Mouse (Mus musculus) CH12.LX (cell line): Measurements from ENCODE around the gene Msh3. TPM values are rescaled to one million over a fixed set of nuclear protein-coding genes. Genes with fewer than 3 reads are reported as not detected.

Source experiments
- DNase-seq: peaks from one replicate; pipeline ENCODE4 v3.0.0-alpha.2; 2013; ENCODE audit errors: extremely low read depth
- H3K27ac ChIP-seq: 2 replicates; pipeline ENCODE4 v1.5.1; 2012; ENCODE audit warnings: low read depth, mild to moderate bottlenecking, control low read depth, moderate library complexity; ENCODE audit not compliant: insufficient read depth
- H3K27me3 ChIP-seq: replicated peaks from 2 replicates; pipeline ENCODE3; 2012; ENCODE audit warnings: inconsistent platforms
- H3K36me3 ChIP-seq, 2 experiments: replicated peaks in 1 of 2; 2 replicates each; pipeline versions ENCODE3 to v1.6.1; 2012; ENCODE audit warnings: inconsistent platforms in 1 of 2, low read length in 1 of 2, mild to moderate bottlenecking in 1 of 2, mixed read lengths in 1 of 2, moderate library complexity in 1 of 2; ENCODE audit not compliant: control insufficient read depth in 1 of 2, insufficient read depth in 1 of 2
- H3K4me1 ChIP-seq, 2 experiments: 2 replicates each; pipeline ENCODE4 v1.6.1; 2012; ENCODE audit warnings: inconsistent platforms in 1 of 2, moderate library complexity in 1 of 2; ENCODE audit not compliant: insufficient read depth in 2 of 2, control insufficient read depth in 1 of 2
- H3K4me2 ChIP-seq: 2 replicates; pipeline ENCODE4 v1.6.1; 2012; ENCODE audit warnings: low read depth, mild to moderate bottlenecking, control low read depth; ENCODE audit not compliant: poor library complexity, insufficient read depth, severe bottlenecking
- H3K4me3 ChIP-seq, 3 experiments: fragments of 150-350 bp in 1 of 3; sonication (generic) in 1 of 3; replicated peaks in 1 of 3; 2 replicates each; pipeline versions ENCODE3 to v1.5.1; 2011 to 2012; ENCODE audit warnings: low read depth in 2 of 3, low read length in 2 of 3, mild to moderate bottlenecking in 2 of 3, moderate library complexity in 2 of 3, control low read depth in 1 of 3, improper control_type of control experiment in 1 of 3, inconsistent platforms in 1 of 3, mixed read lengths in 1 of 3; ENCODE audit not compliant: poor library complexity in 1 of 3
- H3K79me2 ChIP-seq: replicated peaks from 2 replicates; pipeline ENCODE4 v1.6.1; 2012; ENCODE audit warnings: mild to moderate bottlenecking, moderate library complexity; ENCODE audit not compliant: control insufficient read depth, poor library complexity, insufficient read depth, severe bottlenecking; ENCODE audit errors: extremely low read depth
- H3K9ac ChIP-seq: 2 replicates; pipeline ENCODE4 v1.6.1; 2012; ENCODE audit warnings: low read depth, mild to moderate bottlenecking, control low read depth, moderate library complexity; ENCODE audit not compliant: insufficient read depth
- H3K9me3 ChIP-seq: replicated peaks from 2 replicates; pipeline ENCODE3; 2012; ENCODE audit warnings: low read length, inconsistent platforms, mixed read lengths
- BHLHE40 ChIP-seq: IDR thresholded peaks from 2 replicates; pipeline ENCODE4 v1.6.1; 2011; ENCODE audit warnings: mild to moderate bottlenecking, low read depth, low read length, improper control_type of control experiment
- CHD1 ChIP-seq: IDR thresholded peaks from 2 replicates; pipeline ENCODE4 v1.6.1; 2012; ENCODE audit warnings: low read depth, low read length, improper control_type of control experiment, inconsistent platforms
- CHD2 ChIP-seq: IDR thresholded peaks from 2 replicates; pipeline ENCODE4 v1.6.1; 2011; ENCODE audit warnings: low read length, improper control_type of control experiment
- CTCF ChIP-seq, 2 experiments: IDR thresholded peaks in 1 of 2; conservative IDR thresholded peaks in 1 of 2; 2 replicates each; pipeline ENCODE4 v1.5.1; 2011 to 2012; ENCODE audit warnings: low read depth in 2 of 2, low read length in 2 of 2, improper control_type of control experiment in 1 of 2, inconsistent platforms in 1 of 2, mild to moderate bottlenecking in 1 of 2, moderate library complexity in 1 of 2
- E2F4 ChIP-seq: IDR thresholded peaks from 2 replicates; pipeline ENCODE4 v1.6.1; 2011; ENCODE audit warnings: low read depth, low read length, improper control_type of control experiment; ENCODE audit not compliant: insufficient replicate concordance
- ELF1 ChIP-seq: IDR thresholded peaks from 2 replicates; pipeline ENCODE4 v1.6.1; 2014; ENCODE audit warnings: low read depth, mild to moderate bottlenecking, inconsistent platforms, low read length, improper control_type of control experiment
- EP300 ChIP-seq: IDR thresholded peaks from 2 replicates; pipeline ENCODE4 v1.6.1; 2011; ENCODE audit warnings: low read length, improper control_type of control experiment
- ETS1 ChIP-seq: conservative IDR thresholded peaks from 2 replicates; pipeline ENCODE4 v1.6.1; 2012; ENCODE audit warnings: low read depth, mild to moderate bottlenecking, inconsistent platforms, low read length, improper control_type of control experiment, moderate library complexity
- GABPA ChIP-seq: IDR thresholded peaks from 2 replicates; pipeline ENCODE4 v1.6.1; 2012; ENCODE audit warnings: low read depth, low read length, improper control_type of control experiment, inconsistent platforms; ENCODE audit not compliant: insufficient replicate concordance
- HCFC1 ChIP-seq: IDR thresholded peaks from 2 replicates; pipeline ENCODE4 v1.6.1; 2012; ENCODE audit warnings: low read depth, mild to moderate bottlenecking, inconsistent platforms, low read length, improper control_type of control experiment
- IRF4 ChIP-seq: IDR thresholded peaks from 2 replicates; pipeline ENCODE4 v1.6.1; 2014; ENCODE audit warnings: low read depth, mild to moderate bottlenecking, inconsistent platforms, low read length, improper control_type of control experiment
- JUN ChIP-seq: IDR thresholded peaks from 2 replicates; pipeline ENCODE4 v1.6.1; 2011; ENCODE audit warnings: low read depth, mild to moderate bottlenecking, low read length, improper control_type of control experiment, moderate library complexity; ENCODE audit not compliant: insufficient read depth
- JUND ChIP-seq: conservative IDR thresholded peaks from 2 replicates; pipeline ENCODE4 v1.6.1; 2011; ENCODE audit warnings: low read depth, low read length, improper control_type of control experiment
- KAT2A ChIP-seq: IDR thresholded peaks from 2 replicates; pipeline ENCODE4 v1.6.1; 2012; ENCODE audit warnings: low read length, improper control_type of control experiment, inconsistent platforms; ENCODE audit not compliant: insufficient replicate concordance
- MAFK ChIP-seq: IDR thresholded peaks from 2 replicates; pipeline ENCODE4 v1.6.1; 2011; ENCODE audit warnings: low read length, improper control_type of control experiment; ENCODE audit not compliant: insufficient replicate concordance
- MAZ ChIP-seq: IDR thresholded peaks from 2 replicates; pipeline ENCODE4 v1.6.1; 2012; ENCODE audit warnings: low read depth, mild to moderate bottlenecking, inconsistent platforms, low read length, improper control_type of control experiment, moderate library complexity
- MEF2A ChIP-seq: IDR thresholded peaks from 2 replicates; pipeline ENCODE4 v1.6.1; 2014; ENCODE audit warnings: low read depth, mild to moderate bottlenecking, inconsistent platforms, low read length, improper control_type of control experiment, borderline replicate concordance
- MXI1 ChIP-seq: IDR thresholded peaks from 2 replicates; pipeline ENCODE4 v1.6.1; 2011; ENCODE audit warnings: mild to moderate bottlenecking, low read depth, low read length, improper control_type of control experiment
- MYC ChIP-seq: IDR thresholded peaks from 2 replicates; pipeline ENCODE4 v1.6.1; 2011; ENCODE audit warnings: low read depth, mild to moderate bottlenecking, improper control_type of control experiment, low read length
- NELFE ChIP-seq: IDR thresholded peaks from 2 replicates; pipeline ENCODE4 v1.6.1; 2011; ENCODE audit warnings: low read depth, low read length, improper control_type of control experiment
- NRF1 ChIP-seq: IDR thresholded peaks from 2 replicates; pipeline ENCODE4 v1.6.1; 2014; ENCODE audit warnings: low read depth, mild to moderate bottlenecking, inconsistent platforms, low read length, improper control_type of control experiment, moderate library complexity
- PAX5 ChIP-seq: IDR thresholded peaks from 2 replicates; pipeline ENCODE4 v1.6.1; 2012; ENCODE audit warnings: low read length, inconsistent platforms, mixed read lengths
- POLR2A ChIP-seq: IDR thresholded peaks from 2 replicates; pipeline ENCODE4 v1.6.1; 2011; ENCODE audit warnings: low read depth, mild to moderate bottlenecking, improper control_type of control experiment, low read length
- POLR2AphosphoS2 ChIP-seq: IDR thresholded peaks from 2 replicates; pipeline ENCODE4 v1.6.1; 2011; ENCODE audit warnings: low read depth, low read length, improper control_type of control experiment
- RAD21 ChIP-seq: IDR thresholded peaks from 2 replicates; pipeline ENCODE4 v1.6.1; 2011; ENCODE audit warnings: low read depth, mild to moderate bottlenecking, low read length, improper control_type of control experiment, moderate library complexity
- RCOR1 ChIP-seq: conservative IDR thresholded peaks from 2 replicates; pipeline ENCODE4 v1.6.1; 2012; ENCODE audit warnings: low read depth, mild to moderate bottlenecking, inconsistent platforms, low read length, improper control_type of control experiment
- SIN3A ChIP-seq: IDR thresholded peaks from 2 replicates; pipeline ENCODE4 v1.6.1; 2012; ENCODE audit warnings: low read length, improper control_type of control experiment, inconsistent platforms
- SMC3 ChIP-seq: IDR thresholded peaks from 2 replicates; pipeline ENCODE4 v1.6.1; 2011; ENCODE audit warnings: low read depth, low read length, improper control_type of control experiment
- TBP ChIP-seq: conservative IDR thresholded peaks from 2 replicates; pipeline ENCODE4 v1.6.1; 2011; ENCODE audit warnings: low read depth, low read length, improper control_type of control experiment
- TCF12 ChIP-seq: IDR thresholded peaks from 2 replicates; pipeline ENCODE4 v1.6.1; 2014; ENCODE audit warnings: low read depth, mild to moderate bottlenecking, inconsistent platforms, low read length, improper control_type of control experiment
- UBTF ChIP-seq: IDR thresholded peaks from 2 replicates; pipeline ENCODE4 v1.6.1; 2012; ENCODE audit warnings: low read depth, mild to moderate bottlenecking, inconsistent platforms, low read length, improper control_type of control experiment, moderate library complexity
- USF1 ChIP-seq: IDR thresholded peaks from 2 replicates; pipeline ENCODE4 v1.6.1; 2014; ENCODE audit warnings: low read depth, mild to moderate bottlenecking, inconsistent platforms, low read length, improper control_type of control experiment
- USF2 ChIP-seq: conservative IDR thresholded peaks from 2 replicates; pipeline ENCODE4 v1.6.1; 2011; ENCODE audit warnings: low read depth, low read length, improper control_type of control experiment
- ZC3H11A ChIP-seq: IDR thresholded peaks from 2 replicates; pipeline ENCODE4 v1.6.1; 2012; ENCODE audit warnings: low read depth, mild to moderate bottlenecking, inconsistent platforms, low read length, improper control_type of control experiment
- ZKSCAN1 ChIP-seq: IDR thresholded peaks from 2 replicates; pipeline ENCODE4 v1.6.1; 2012; ENCODE audit warnings: low read depth, inconsistent platforms, low read length, improper control_type of control experiment, borderline replicate concordance
- ZMIZ1 ChIP-seq: IDR thresholded peaks from 2 replicates; pipeline ENCODE4 v1.6.1; 2012; ENCODE audit warnings: low read depth, mild to moderate bottlenecking, inconsistent platforms, low read length, improper control_type of control experiment
- ZNF384 ChIP-seq: IDR thresholded peaks from 2 replicates; pipeline ENCODE4 v1.6.1; 2012; ENCODE audit warnings: low read depth, low read length, improper control_type of control experiment, inconsistent platforms
- dilution Hi-C: fragments of 300-500 bp; cut with MboI; formaldehyde crosslinking; loops from 2 replicates; pipeline ENCODE4 v1.14.3; 2020; ENCODE audit warnings: low sequenced_read_pairs; ENCODE audit not compliant: extremely low pct_unique_long_range_greater_than_20kb, extremely low pct_ligation_motif_present
- in situ Hi-C: fragments of 300-500 bp; cut with MboI; formaldehyde crosslinking; loops from 3 replicates; pipeline ENCODE4 v1.14.3; 2019; ENCODE audit warnings: low sequenced_read_pairs, low pct_ligation_motif_present, low pct_unique_long_range_greater_than_20kb, mixed read lengths
- polyA plus RNA-seq: library from polyadenylated mRNA; unstranded; fragments of >175 nt; gene quantifications from 2 replicates; pipeline ENCODE4 v1.2.1, GENCODE M21; 2012; ENCODE audit warnings: low read depth; ENCODE audit not compliant: insufficient read length
- total RNA-seq, 2 experiments: library from RNA; depleted of rRNA; stranded (reverse); fragments of 300-350 nt in 1 of 2; fragments of >200 nt in 1 of 2; gene quantifications; 2 replicates each; pipeline ENCODE4 v1.2.3; 2012 to 2014

Gene Msh3
- total RNA-seq (2012; rRNA removed) (13.7 and 15.4 TPM in 2 replicates), total RNA-seq (2014; rRNA removed) (26.9 and 27.0 TPM in 2 replicates), polyA plus RNA-seq (18.3 and 21.3 TPM in 2 replicates)

- Histone ChIP-seq H3K4me3 (peak within 1 kb of the TSS; percentile 65 to 78 (median 75)), H3K27ac (peak within 1 kb of the TSS; percentile 68), H3K9ac (peak within 1 kb of the TSS; percentile 75), H3K79me2 (peaks cover 7% of the 10 kb centered on the region), H3K4me1 (peaks cover 14 to 52% of the 10 kb centered on the region in 2 experiments), H3K9me3 (no peaks in the 10 kb centered on the region), H3K4me2 (peak within 1 kb of the TSS; percentile 94), H3K36me3 (peaks cover 17 to 48% of the 10 kb centered on the region in 2 experiments), H3K27me3 (no peaks in the 10 kb centered on the region)
- dilution Hi-C loops (no loop called here), in situ Hi-C loops (loop anchor here (10.0 to 25.0 kb wide), 2 partner anchors 130 to 383 kb away; partner anchors contain the start of gene Fam151b)
- DNase-seq, result peak; percentile 98
- TF ChIP-seq MXI1, result peak; percentile 90; the same call in 1 of the 2 replicates
- 0 out of 2 replicates have a peak, but pooled peaks have one; percentile 8 for TF ChIP-seq BHLHE40
- TF ChIP-seq JUND, result no peak
- TF ChIP-seq CHD1, result no peak
- no peak for TF ChIP-seq EP300
- peak; percentile 65; the same call in 1 of the 2 replicates for TF ChIP-seq MEF2A
- no peak for TF ChIP-seq MYC
- TF ChIP-seq MAZ, result no peak
- TF ChIP-seq ZC3H11A, result no peak
- TF ChIP-seq ELF1, result peak; percentile 53
- TF ChIP-seq GABPA, result no peak
- TF ChIP-seq RAD21, result peak; percentile 0
- TF ChIP-seq ZNF384, result no peak
- TF ChIP-seq PAX5, result no peak
- TF ChIP-seq ZKSCAN1, result no peak
- no peak; the same call in none of the 2 replicates for TF ChIP-seq ZMIZ1
- TF ChIP-seq HCFC1, result peak; percentile 59
- TF ChIP-seq USF1, result no peak
- peak; percentile 84 for TF ChIP-seq POLR2A
- no peak for TF ChIP-seq MAFK
- TF ChIP-seq TCF12, result peak; percentile 76
- peak; percentile 96 for TF ChIP-seq SIN3A
- TF ChIP-seq SMC3, result peak; percentile 7
- TF ChIP-seq RCOR1, result 0 out of 2 replicates have a peak, but pooled peaks have one; percentile 33
- TF ChIP-seq E2F4, result peak; percentile 95
- no peak for TF ChIP-seq CHD2
- TF ChIP-seq NRF1, result peak; percentile 91
- no peak for TF ChIP-seq IRF4
- 0 out of 2 replicates have a peak, but pooled peaks have one; percentile 0 for TF ChIP-seq UBTF
- no peak for TF ChIP-seq USF2
- TF ChIP-seq NELFE, result peak; percentile 86
- peak; percentile 80; the same call in 1 of the 2 replicates for TF ChIP-seq POLR2AphosphoS2
- no peak for TF ChIP-seq JUN
- TF ChIP-seq TBP, result peak; percentile 84
- TF ChIP-seq CTCF (conservative IDR thresholded peaks at IDR 0.05 in 1 of 2, IDR thresholded peaks at IDR 0.05 in 1 of 2; ENCODE audit: low read depth in 2 of 2, low read length in 2 of 2), result peak in 1 of 2 experiments; percentile 65; a peak in 2 of 4 replicates
- no peak for TF ChIP-seq ETS1
- TF ChIP-seq KAT2A, result 0 out of 2 replicates have a peak, but pooled peaks have one; percentile 66
These were observed at the start of gene Msh3, which contains the start of gene Dhfr for GRCm38 (mm10) chr13:92354456-92355271. Gene Msh3, minus strand, starts transcription at chr13:92355003. Gene Dhfr, plus strand, starts transcription at chr13:92354726.
